Mouse (Mus musculus): ENCODE measurements around the gene Tiam2.

GRCm38 (mm10) chr17:3338821-3339220, 12.4 kb downstream of the Tiam2 start:
- TF ChIP-seq POLR2A (IDR thresholded peaks at IDR 0.05; ENCODE audit: control insufficient read depth, low read depth, low read length) (no peak), CTCF (IDR thresholded peaks at IDR 0.05; ENCODE audit: control insufficient read depth, insufficient read depth, insufficient replicate concordance, low read depth, low read length) (no peak)
